Mouse (Mus musculus) hindbrain, postnatal 0 days (tissue): ENCODE data around the gene Mmd. TPM values are rescaled to one million over a fixed set of nuclear protein-coding genes. Genes with fewer than 3 reads are reported as not detected.

Experiments
- ATAC-seq: fragments of 200-750 bp; cut with Nextera tagmentation; 2 replicates; pipeline ENCODE4 v1.8.0; 2017; ENCODE audit warnings: mild to moderate bottlenecking, moderate TSS enrichment, moderate library complexity
- DNase-seq: peaks from one replicate; pipeline ENCODE4 v3.0.0-alpha.2; 2015; ENCODE audit warnings: low spot score
- H3K27ac ChIP-seq: fragments of 300-500 bp; sonication (generic); 2 replicates; pipeline ENCODE4 v1.5.1; 2014; ENCODE audit warnings: mild to moderate bottlenecking
- H3K27me3 ChIP-seq: fragments of 300-500 bp; sonication (generic); 2 replicates; pipeline ENCODE4 v1.6.1; 2014; ENCODE audit warnings: low read length, mixed read lengths; ENCODE audit not compliant: insufficient read depth
- H3K36me3 ChIP-seq: fragments of 300-500 bp; sonication (generic); 2 replicates; pipeline ENCODE4 v1.6.1; 2014; ENCODE audit warnings: low read length, mixed read lengths; ENCODE audit not compliant: insufficient read depth
- H3K4me1 ChIP-seq: fragments of 300-500 bp; sonication (generic); 2 replicates; pipeline ENCODE4 v1.6.1; 2014; ENCODE audit warnings: antibody characterized with exemption, low read length, mixed read lengths; ENCODE audit not compliant: insufficient read depth
- H3K4me2 ChIP-seq: fragments of 300-500 bp; sonication (generic); 2 replicates; pipeline ENCODE4 v1.6.1; 2014; ENCODE audit warnings: low read depth, mild to moderate bottlenecking, low read length, moderate library complexity, mixed read lengths
- H3K4me3 ChIP-seq: fragments of 300-500 bp; sonication (generic); 2 replicates; pipeline ENCODE4 v1.5.1; 2014; ENCODE audit warnings: low read length
- H3K9ac ChIP-seq: fragments of 300-500 bp; sonication (generic); replicated peaks from 2 replicates; pipeline ENCODE4 v1.6.1; 2014; ENCODE audit warnings: mild to moderate bottlenecking, low read length, moderate library complexity, mixed read lengths
- H3K9me3 ChIP-seq: fragments of 300-500 bp; sonication (generic); 2 replicates; pipeline ENCODE4 v1.6.1; 2016; ENCODE audit warnings: low read length, mixed read lengths
- CTCF ChIP-seq: IDR thresholded peaks from 2 replicates; pipeline ENCODE4 v1.5.1; 2016; ENCODE audit warnings: antibody characterized with exemption, control low read depth, low read depth
- WGBS: fragments of 180-500 bp; shearing (Covaris S2); extraction: QIAGEN DNeasy Blood & Tissue Kit; methylation state at CpG from one replicate; pipeline ENCODE4 v1.1.7; 2014; 5-methylcytosine and 5-hydroxymethylcytosine counted together
- polyA plus RNA-seq: library from polyadenylated mRNA; unstranded; fragments of >200 nt; fragmentation: Nextera tagmentation; extraction: Ambion mirVana; gene quantifications from 2 replicates; pipeline ENCODE4 v1.2.1, GENCODE M21; 2015
- total RNA-seq: library from RNA; depleted of rRNA; stranded (reverse); fragments of >200 nt; gene quantifications from 2 replicates; pipeline ENCODE4 v1.2.3, GENCODE M21; 2014

Gene Mmd
- total and polyA plus RNA-seq, 2 experiments from 2014 or later, result 101 to 200 TPM

DNA sequence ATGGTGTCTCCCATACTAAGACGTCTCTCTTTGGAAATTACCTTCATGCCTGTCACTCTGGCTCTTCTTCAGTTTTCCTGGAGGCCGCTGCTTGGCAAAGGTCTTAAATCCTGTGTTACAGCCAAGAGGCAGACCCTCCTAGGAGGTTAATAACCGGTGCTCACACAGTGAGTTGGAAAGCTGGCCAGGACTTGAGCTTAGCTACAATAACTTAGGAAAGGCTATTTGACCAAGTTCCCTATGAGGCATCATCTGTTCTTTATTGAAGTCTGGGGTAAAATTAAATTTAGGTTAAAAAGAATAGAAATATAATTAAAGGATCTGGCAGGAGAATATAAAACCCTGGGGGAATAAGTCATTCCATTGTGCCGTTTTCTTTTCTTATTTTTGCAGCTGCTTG, 41.9 kb downstream of the Mmd start:
- WGBS, result 44% methylated on average over 4 of the region's 4 CpGs
- no peak overlapping the region for H3K4me2 ChIP-seq
- H3K9ac ChIP-seq, result no peak overlapping the region
- DNase-seq (peak; percentile 39), ATAC-seq (no peak)
- H3K9me3 ChIP-seq, result no peaks in the 10 kb centered on the region
- H3K27me3 ChIP-seq, result no peaks in the 10 kb centered on the region
- no peaks in the 10 kb centered on the region for H3K4me1 ChIP-seq
- no peak overlapping the region for H3K4me3 ChIP-seq
- H3K36me3 ChIP-seq, result no peaks in the 10 kb centered on the region
- H3K27ac ChIP-seq, result no peak overlapping the region
- no peak for TF ChIP-seq CTCF

DNA sequence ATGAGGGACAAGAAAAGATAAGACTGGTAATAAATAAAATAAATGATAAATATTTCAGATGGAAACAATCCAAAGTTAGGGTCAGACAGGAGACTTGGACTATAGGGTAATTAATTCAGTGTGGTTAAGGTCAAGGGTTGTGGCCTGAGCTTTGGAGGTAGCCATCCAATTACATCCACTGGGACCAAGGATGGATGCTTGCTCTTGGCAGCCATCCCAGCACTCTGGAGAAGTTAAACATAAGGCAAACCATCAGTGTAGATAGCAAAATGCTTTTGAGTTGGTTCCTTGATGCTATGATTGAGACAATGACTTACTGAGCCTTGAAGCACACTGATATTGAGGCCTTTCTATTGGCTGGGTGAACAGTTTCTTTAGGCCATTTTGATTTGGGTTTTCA, 43.5 kb downstream of the Mmd start:
- DNase-seq (no peak), ATAC-seq (no peak)
- Histone ChIP-seq H3K27me3 (no peaks in the 10 kb centered on the region), H3K36me3 (no peaks in the 10 kb centered on the region), H3K4me2 (no peak overlapping the region), H3K9me3 (no peaks in the 10 kb centered on the region), H3K27ac (no peak overlapping the region), H3K4me3 (no peak overlapping the region), H3K4me1 (no peaks in the 10 kb centered on the region), H3K9ac (no peak overlapping the region)
- no peak for TF ChIP-seq CTCF

DNA sequence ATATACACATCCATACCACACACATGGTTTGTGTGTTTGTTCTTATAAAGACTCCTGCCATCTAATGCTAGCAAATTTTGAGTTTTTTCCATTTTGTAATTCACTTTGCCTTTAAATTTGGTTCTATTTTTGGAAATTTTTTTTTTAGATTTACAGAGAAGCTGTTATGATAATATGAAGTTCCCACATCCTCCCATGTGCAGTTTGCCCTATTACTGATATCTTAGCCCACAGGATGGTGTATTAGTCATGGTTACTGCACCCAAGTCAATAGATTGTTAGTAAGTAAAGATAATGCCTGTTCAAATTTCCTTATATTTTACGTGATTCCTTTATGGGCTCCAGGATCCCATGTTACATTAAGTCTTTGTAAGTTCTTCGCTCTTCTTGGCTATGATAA, 45.4 kb downstream of the Mmd start:
- 93% methylated on average over 2 of the region's 2 CpGs for WGBS
- no peak overlapping the region for H3K27ac ChIP-seq
- H3K4me2 ChIP-seq, result no peak overlapping the region
- no peak for ATAC-seq
- H3K4me1 ChIP-seq, result no peaks in the 10 kb centered on the region
- H3K36me3 ChIP-seq, result no peaks in the 10 kb centered on the region
- TF ChIP-seq CTCF, result no peak
- H3K9ac ChIP-seq, result no peak overlapping the region
- no peaks in the 10 kb centered on the region for H3K9me3 ChIP-seq
- no peak overlapping the region for H3K4me3 ChIP-seq
- DNase-seq, result no peak
- H3K27me3 ChIP-seq, result no peaks in the 10 kb centered on the region

DNA sequence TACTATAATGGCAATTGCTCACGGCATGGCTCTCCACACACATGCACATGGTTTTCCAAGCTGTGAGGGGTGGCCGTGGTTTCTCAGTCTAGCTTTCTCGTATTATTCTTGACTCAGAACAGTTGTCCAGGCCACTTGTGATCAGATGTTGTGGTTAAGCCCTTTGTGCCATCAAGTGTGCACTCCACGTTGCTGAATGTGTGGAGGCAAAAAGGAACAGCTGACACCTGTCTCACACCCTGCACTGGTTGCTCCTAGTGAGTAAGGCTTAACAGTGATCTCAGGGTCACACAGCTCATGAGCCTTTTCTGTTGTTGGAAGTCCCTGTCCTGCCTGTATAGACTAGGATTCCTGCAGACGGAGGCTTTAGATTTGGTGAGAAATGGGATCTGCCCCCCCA, 56.8 kb downstream of the Mmd start:
- WGBS, result 89% methylated on average over 5 of the region's 5 CpGs
- Histone ChIP-seq H3K4me3 (no peak overlapping the region), H3K27me3 (no peaks in the 10 kb centered on the region), H3K9ac (no peak overlapping the region), H3K27ac (no peak overlapping the region), H3K9me3 (no peaks in the 10 kb centered on the region), H3K4me1 (no peaks in the 10 kb centered on the region), H3K36me3 (no peaks in the 10 kb centered on the region), H3K4me2 (no peak overlapping the region)
- no peak for TF ChIP-seq CTCF
- ATAC-seq, result no peak
- no peak for DNase-seq

DNA sequence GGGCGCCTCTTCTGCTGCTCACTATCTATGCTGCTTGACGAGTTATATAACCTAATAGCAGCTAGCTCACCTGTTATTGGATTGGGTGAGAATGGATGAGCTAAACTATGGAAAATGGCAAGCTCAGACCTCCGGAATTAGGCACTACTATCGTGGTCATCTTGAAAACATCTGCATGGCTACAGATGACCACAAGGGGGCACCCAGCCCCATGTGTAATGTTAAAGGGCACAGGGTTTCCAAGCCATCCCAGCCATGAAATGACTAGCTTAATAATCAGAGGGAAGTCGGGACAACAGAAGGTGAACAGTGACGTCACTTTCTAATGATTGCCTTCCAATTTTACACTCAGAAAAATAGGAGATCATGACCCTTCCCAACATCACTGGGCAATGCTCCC, 57.7 kb downstream of the Mmd start:
- Histone ChIP-seq H3K27me3 (no peaks in the 10 kb centered on the region), H3K4me2 (no peak overlapping the region), H3K4me1 (no peaks in the 10 kb centered on the region), H3K9ac (no peak overlapping the region), H3K36me3 (no peaks in the 10 kb centered on the region), H3K4me3 (no peak overlapping the region), H3K27ac (no peak overlapping the region), H3K9me3 (no peaks in the 10 kb centered on the region)
- DNase-seq, result peak; percentile 79
- peak; percentile 87 for TF ChIP-seq CTCF
- ATAC-seq, result no peak
- WGBS, result 52% methylated on average over 6 of the region's 6 CpGs

DNA sequence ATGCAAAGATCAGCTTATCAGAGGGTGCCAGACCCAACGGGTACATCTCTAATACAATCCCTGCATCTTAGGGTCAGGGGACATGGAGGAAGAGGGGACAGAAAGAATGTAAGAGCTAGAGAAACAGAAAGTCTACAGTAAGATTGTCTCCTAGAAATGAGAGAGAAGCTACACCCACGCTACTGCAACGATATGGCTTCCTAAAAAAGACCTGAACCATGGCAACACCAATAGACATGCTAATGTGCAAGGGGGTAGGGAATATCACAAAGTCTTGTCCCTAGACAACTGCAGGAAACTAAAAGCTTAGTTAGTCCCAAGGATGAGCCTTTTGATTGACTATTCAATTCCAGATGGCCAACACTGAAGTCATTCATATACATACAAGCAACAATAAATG, 65.3 kb downstream of the Mmd start:
- H3K27ac ChIP-seq, result no peak overlapping the region
- no peak overlapping the region for H3K4me2 ChIP-seq
- H3K36me3 ChIP-seq, result no peaks in the 10 kb centered on the region
- no peaks in the 10 kb centered on the region for H3K4me1 ChIP-seq
- no peaks in the 10 kb centered on the region for H3K9me3 ChIP-seq
- H3K4me3 ChIP-seq, result no peak overlapping the region
- no peaks in the 10 kb centered on the region for H3K27me3 ChIP-seq
- no peak for TF ChIP-seq CTCF
- ATAC-seq, result no peak
- H3K9ac ChIP-seq, result no peak overlapping the region
- WGBS, result 83% methylated on average over 3 of the region's 3 CpGs
- no peak for DNase-seq

DNA sequence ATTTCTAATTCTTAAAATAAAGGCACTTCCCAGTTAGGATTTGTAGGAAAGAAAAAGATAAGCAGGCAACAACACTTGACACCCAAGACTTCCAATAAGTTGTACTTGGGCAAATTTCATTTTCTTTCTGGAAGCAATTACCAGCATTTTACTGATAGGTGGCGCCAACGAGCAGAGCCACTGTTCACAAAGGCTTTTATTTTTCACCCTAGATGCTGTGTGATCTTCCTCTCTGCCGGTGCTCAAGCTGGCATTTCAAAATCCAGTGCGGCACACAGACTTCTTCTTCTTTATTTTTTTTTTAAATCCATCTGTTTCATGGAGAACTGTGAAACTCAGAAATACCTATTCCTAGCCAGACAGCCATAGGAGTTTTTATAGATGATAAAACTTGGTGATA, 68.2 kb downstream of the Mmd start:
- H3K4me3 ChIP-seq, result no peak overlapping the region
- H3K4me1 ChIP-seq, result no peaks in the 10 kb centered on the region
- 12% methylated on average over 4 of the region's 4 CpGs for WGBS
- H3K27me3 ChIP-seq, result no peaks in the 10 kb centered on the region
- ATAC-seq (no peak), DNase-seq (peak; percentile 81)
- no peak overlapping the region for H3K27ac ChIP-seq
- H3K9ac ChIP-seq, result no peak overlapping the region
- H3K4me2 ChIP-seq, result no peak overlapping the region
- peak; percentile 83 for TF ChIP-seq CTCF
- H3K36me3 ChIP-seq, result no peaks in the 10 kb centered on the region
- H3K9me3 ChIP-seq, result no peaks in the 10 kb centered on the region
